Mouse (Mus musculus) forebrain, embryonic 12.5 days (tissue): ENCODE results near the gene Nr5a2. TPM values are rescaled to one million over a fixed set of nuclear protein-coding genes. Genes with fewer than 3 reads are reported as not detected.
"Not testable (repeated sequence)": the region's sequence is repeated elsewhere in the genome, so short reads cannot be mapped to it uniquely, and the experiment has no call there.

Experiments used
- ATAC-seq: fragments of 200-750 bp; cut with Nextera tagmentation; 2 replicates; pipeline ENCODE4 v1.8.0; 2017; ENCODE audit warnings: moderate TSS enrichment; ENCODE audit not compliant: low FRiP score
- H3K27ac ChIP-seq: fragments of 300-500 bp; sonication (generic); 2 replicates; pipeline ENCODE4 v1.5.1; 2016; ENCODE audit warnings: mild to moderate bottlenecking
- H3K27me3 ChIP-seq: fragments of 300-500 bp; sonication (generic); 2 replicates; pipeline ENCODE4 v1.6.1; 2016; ENCODE audit warnings: mild to moderate bottlenecking
- H3K36me3 ChIP-seq: fragments of 300-500 bp; sonication (generic); replicated peaks from 2 replicates; pipeline ENCODE4 v1.6.1; 2016; ENCODE audit warnings: mild to moderate bottlenecking
- H3K4me1 ChIP-seq: fragments of 300-500 bp; sonication (generic); 2 replicates; pipeline ENCODE4 v1.6.1; 2016
- H3K4me2 ChIP-seq: fragments of 300-500 bp; sonication (generic); 2 replicates; pipeline ENCODE4 v1.6.1; 2016; ENCODE audit warnings: mild to moderate bottlenecking, moderate library complexity
- H3K4me3 ChIP-seq: fragments of 300-500 bp; sonication (generic); replicated peaks from 2 replicates; pipeline ENCODE4 v1.5.1; 2016; ENCODE audit warnings: mild to moderate bottlenecking
- H3K9ac ChIP-seq: fragments of 300-500 bp; sonication (generic); 2 replicates; pipeline ENCODE4 v1.6.1; 2016; ENCODE audit warnings: mild to moderate bottlenecking
- H3K9me3 ChIP-seq: fragments of 300-500 bp; sonication (generic); 2 replicates; pipeline ENCODE4 v1.6.1; 2016
- WGBS: fragments of 180-500 bp; shearing (Covaris S2); methylation state at CpG from one replicate; pipeline ENCODE4 v1.1.7; 2016; 5-methylcytosine and 5-hydroxymethylcytosine counted together
- polyA plus RNA-seq: library from polyadenylated mRNA; unstranded; fragments of >200 nt; fragmentation: Nextera tagmentation; extraction: Ambion mirVana; gene quantifications from 2 replicates; pipeline ENCODE4 v1.2.1, GENCODE M21; 2016

Nr5a2 gene
- polyA plus RNA-seq, 1 experiment from 2014 or later, result 0.64 TPM

GRCm38 (mm10) chr1:136796361-136797090, 163.7 kb downstream of the Nr5a2 start:
- no peaks in the 10 kb centered on the region for H3K9me3 ChIP-seq

GRCm38 (mm10) chr1:136792957-136793883, 167.0 kb downstream of the Nr5a2 start:
- not testable (repeated sequence) for H3K9ac ChIP-seq, ATAC-seq, H3K36me3 ChIP-seq, H3K4me1 ChIP-seq, H3K9me3 ChIP-seq, H3K27me3 ChIP-seq, H3K4me2 ChIP-seq, H3K27ac ChIP-seq, H3K4me3 ChIP-seq
- 92% methylated on average over 12 of the region's 12 CpGs for WGBS

More at GRCm38 (mm10) chr1:136796361-136797090, 163.7 kb downstream of the Nr5a2 start:
- H3K27me3 ChIP-seq, result no peaks in the 10 kb centered on the region
- H3K4me3 ChIP-seq, result no peak overlapping the region
- 46% methylated on average over 17 of the region's 17 CpGs for WGBS
- no peak overlapping the region for H3K4me2 ChIP-seq
- no peak overlapping the region for H3K27ac ChIP-seq
- no peaks in the 10 kb centered on the region for H3K36me3 ChIP-seq
- 0 out of 2 replicates have a peak, but pooled peaks cover 3% of the 10 kb centered on the region for H3K4me1 ChIP-seq
- no peak for ATAC-seq
- H3K9ac ChIP-seq, result no peak overlapping the region
